Mouse (Mus musculus): ENCODE measurements around the gene Cdca3.
A peak's percentile ranks its signal among the peaks of the same experiment; 100 is the strongest.
"Not testable (repeated sequence)": the region's sequence is repeated elsewhere in the genome, so short reads cannot be mapped to it uniquely, and the experiment has no call there.

The Cdca3 gene

DNA sequence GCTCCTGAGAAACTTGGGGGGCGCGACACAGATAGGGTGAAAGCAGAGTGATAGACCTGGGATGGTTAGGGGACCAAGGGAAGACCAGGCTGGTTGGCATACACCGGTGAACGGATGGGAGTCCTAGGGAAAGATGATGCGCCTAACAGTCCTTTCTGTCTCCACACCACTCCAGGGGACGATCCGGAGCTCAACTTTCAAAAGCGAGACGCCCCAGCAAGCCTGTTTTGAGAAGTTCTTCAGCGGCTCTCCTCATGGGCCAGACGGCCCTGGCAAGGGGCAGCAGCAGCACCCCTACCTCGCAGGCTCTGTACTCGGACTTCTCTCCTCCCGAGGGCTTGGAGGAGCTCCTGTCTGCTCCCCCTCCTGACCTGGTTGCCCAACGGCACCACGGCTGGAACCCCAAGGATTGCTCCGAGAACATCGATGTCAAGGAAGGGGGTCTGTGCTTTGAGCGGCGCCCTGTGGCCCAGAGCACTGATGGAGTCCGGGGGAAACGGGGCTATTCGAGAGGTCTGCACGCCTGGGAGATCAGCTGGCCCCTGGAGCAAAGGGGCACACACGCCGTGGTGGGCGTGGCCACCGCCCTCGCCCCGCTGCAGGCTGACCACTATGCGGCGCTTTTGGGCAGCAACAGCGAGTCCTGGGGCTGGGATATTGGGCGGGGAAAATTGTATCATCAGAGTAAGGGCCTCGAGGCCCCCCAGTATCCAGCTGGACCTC lies 20.1 kb upstream of the Cdca3 start:
- DNase-seq (ENCODE audit: low spot score in 2 of 2): peak; percentile 62 to 73

GRCm38 (mm10) chr6:124809775-124810538 lies 19.4 kb upstream of the Cdca3 start:
- DNase-seq (ENCODE audit: low spot score in 2 of 2): no peak

DNA sequence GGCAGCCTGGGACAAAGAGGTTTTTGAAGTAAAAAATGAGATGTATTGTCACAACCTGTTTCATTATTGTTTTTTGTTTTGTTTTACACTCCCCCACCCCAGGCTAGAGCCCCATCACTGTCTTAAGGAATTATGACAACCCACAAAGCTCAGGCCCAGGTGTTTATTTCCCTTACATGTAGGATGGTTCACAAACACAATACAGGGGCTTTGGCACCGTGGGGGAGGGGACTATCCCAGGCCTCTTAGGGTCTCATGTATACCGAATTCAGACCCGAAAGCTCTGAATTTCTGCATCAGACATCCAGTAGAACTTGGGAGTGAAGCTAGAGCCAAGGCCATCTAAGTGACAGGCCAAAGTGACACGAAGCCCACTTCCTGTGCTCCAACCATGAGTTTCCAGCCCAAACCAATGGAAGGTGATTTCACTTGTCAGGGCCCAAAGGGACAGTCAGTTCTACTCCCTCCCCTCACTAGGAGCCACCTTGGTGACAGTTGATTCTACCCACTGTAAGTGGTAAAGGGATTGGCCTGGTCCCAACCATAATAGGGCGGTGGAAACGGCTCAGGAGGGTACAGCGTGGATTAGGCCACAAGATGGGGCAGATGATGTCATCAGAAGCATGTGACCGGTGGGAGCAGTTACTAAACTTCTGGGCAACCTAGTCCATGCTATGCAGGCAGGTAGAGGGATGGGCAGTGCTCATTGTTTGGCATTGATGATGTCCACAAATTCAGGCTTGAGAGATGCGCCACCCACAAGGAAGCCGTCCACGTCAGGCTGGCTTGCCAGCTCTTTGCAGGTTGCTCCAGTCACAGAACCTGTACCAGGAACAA lies 18.6 kb upstream of the Cdca3 start:
- not testable (repeated sequence) for DNase-seq (ENCODE audit: low spot score in 2 of 2)

DNA sequence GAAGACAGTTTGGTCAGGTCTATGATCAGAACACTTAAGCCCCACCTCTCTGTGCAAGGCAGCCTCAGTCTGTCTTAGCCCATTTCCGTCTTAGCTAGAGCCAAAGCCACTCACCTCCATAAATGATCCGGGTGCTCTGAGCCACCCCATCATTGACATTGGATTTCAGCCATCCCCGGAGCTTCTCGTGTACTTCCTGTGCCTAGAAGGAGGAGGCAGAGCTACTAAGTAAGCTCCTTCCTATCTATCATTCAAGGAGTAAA lies 18.0 kb upstream of the Cdca3 start:
- no peak for DNase-seq (ENCODE audit: low spot score in 2 of 2)

GRCm38 (mm10) chr6:124811701-124812560 lies 17.4 kb upstream of the Cdca3 start:
- DNase-seq (ENCODE audit: low spot score in 2 of 2): no peak

GRCm38 (mm10) chr6:124812848-124813247 lies 16.5 kb upstream of the Cdca3 start:
- no peak for DNase-seq (ENCODE audit: low spot score in 2 of 2)

- peak; percentile 71 to 73 for DNase-seq (ENCODE audit: low spot score in 2 of 2)
These were observed 15.9 kb upstream of the Cdca3 start for GRCm38 (mm10) chr6:124813496-124813895.

- peak; percentile 84 to 86 for DNase-seq (ENCODE audit: low spot score in 2 of 2)
These were observed 15.4 kb upstream of the Cdca3 start, which contains the start of gene Tpi1 for GRCm38 (mm10) chr6:124813933-124814332. Tpi1 (minus strand) TSS chr6:124814296.

DNA sequence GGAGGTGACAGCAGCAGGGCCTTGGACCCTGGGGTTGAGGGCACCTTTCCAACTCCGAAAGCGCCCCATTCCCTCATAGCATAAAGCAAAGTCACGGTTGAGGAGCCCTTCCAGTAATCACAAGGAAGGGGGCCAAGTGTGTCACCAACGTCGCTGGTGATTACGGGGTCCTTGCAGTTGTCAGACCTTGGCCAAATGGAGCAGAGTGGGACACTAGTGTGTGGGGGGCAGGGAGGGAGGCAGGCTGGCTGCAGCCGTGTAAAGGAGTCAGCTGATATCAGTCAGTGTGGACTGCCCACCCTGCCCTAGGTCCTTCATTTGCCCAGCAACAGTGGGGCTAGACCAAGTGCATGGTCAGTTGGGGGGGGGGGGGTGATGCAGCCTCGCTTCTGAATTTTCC lies 14.9 kb upstream of the Cdca3 start:
- DNase-seq (ENCODE audit: low spot score in 2 of 2): peak in 1 of 2 experiments; percentile 65

- DNase-seq (ENCODE audit: low spot score in 2 of 2): no peak
These were observed 14.2 kb upstream of the Cdca3 start for GRCm38 (mm10) chr6:124814858-124815774.

DNA sequence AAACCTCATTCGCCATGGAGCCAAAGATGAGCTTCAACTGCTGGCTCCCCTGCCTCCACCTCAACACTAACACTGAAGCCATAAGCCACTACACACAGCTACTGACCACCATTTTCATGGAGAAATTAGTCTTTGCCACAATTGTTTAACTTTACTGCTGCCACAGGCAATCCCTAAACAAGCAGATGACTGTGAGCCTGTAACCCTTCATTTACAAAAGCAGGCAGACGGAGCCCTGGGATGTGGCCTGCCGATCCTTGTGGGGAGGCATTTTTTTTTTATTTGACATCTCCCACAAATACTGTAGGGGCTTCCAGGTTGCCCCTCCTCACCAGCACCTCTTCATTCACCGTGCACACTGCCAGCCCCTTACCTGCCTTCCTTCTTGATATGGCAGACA lies 12.7 kb upstream of the Cdca3 start:
- DNase-seq (ENCODE audit: low spot score in 2 of 2): no peak

DNA sequence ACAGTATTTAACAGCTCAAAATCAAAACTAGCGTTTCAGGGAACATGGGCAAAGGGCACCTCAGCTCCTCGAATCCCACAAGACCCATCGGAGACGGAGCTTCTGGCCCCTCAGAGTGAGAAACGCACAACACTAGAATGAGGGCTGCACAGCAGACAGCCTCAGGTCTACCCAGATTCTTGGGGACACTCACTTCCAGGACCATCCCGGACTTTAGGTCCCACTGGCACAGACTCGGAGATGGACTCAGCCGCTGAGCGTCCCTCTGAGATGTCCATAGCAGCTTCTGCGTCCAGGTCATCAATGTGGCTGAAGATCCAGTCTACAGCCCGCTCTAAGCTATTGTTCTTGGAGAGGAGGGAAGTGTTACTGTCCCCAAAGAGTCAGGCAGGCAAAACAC lies 12.2 kb upstream of the Cdca3 start:
- no peak for DNase-seq (ENCODE audit: low spot score in 2 of 2)

GRCm38 (mm10) chr6:124817563-124817962 lies 11.8 kb upstream of the Cdca3 start:
- DNase-seq (ENCODE audit: low spot score in 2 of 2): no peak

DNA sequence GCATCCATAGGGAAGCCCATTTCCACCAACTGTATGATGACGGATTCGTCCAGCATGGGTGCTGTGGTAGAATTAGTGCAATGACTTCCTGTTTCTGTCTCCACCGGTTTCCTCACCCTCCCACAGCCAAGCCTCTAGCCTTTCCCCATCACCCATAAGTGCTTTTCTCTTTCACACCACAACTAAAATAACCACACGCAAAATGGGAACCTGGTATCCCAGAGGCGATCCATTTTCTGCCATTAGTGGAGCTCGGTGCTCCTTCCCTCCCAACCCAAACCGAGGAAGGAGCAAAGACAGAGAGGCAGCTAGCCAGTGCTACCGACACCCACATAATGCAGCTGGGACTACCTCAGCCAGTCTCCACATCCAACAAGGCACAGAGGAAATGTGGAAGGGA lies 11.4 kb upstream of the Cdca3 start:
- DNase-seq (ENCODE audit: low spot score in 2 of 2): no peak

DNA sequence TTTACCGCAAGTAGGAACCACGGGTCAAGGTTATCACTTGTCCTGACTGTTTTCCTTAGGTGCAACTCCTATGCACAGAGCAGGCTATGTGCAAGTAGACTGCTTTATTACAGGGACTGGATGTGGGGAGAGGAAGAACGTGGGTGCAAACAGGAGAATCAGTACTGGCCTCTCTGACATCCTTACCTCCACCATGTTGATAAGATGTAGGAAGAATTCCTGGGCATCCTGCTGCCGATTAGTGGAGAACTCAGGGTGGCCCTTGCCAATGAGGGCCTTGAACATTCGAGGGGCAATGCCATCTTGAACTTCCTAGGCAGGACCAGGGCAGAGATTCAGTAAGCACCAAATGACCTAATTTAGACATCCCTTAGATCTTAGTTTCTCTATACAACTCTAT lies 8.5 kb upstream of the Cdca3 start:
- DNase-seq (ENCODE audit: low spot score in 2 of 2): no peak

DNA sequence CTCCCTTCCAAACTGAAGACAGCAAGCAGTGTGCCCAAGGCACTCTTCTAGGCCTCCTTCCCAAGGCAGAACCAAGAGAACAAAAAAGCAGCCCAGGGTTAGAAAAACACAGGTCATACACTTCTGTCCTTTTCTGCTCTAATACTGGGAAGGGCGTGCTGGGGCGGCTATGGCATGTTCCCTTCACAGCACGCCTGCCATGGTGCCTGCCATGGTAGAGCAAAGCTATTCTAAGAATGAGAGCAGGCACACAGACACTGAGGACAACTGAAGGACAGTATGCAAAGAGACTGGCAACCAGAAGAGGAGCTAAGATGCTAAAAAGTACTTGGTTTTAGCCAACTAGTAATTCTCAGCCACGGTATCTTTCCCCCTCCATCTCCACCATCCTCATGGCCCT lies 7.3 kb upstream of the Cdca3 start:
- DNase-seq (ENCODE audit: low spot score in 2 of 2): no peak

DNA sequence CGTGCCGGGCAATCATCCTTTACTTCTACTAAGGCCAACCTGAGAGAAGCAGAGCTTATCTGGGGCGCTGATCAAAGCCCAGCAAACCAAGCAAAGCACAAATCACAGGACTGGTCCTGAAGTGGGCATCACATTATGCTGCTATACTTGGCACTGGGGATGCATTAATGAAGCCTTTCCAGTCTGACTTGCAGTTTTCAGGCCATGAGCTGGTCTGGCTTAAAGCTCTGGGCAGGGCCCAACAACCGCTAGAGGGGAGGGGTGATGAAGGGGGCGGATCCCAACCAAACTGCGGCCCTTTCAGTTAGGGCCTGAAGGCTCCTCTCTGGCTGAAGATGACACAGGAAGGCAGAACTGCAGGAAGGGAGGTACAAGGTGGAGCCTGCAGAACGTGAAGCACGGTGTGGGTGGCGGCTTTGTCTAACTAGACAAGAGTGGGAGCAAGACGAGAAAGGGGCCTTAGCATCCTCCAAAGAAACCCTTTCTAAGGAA lies 1.2 kb upstream of the Cdca3 start:
- peak in 1 of 2 experiments; percentile 45 for DNase-seq (ENCODE audit: low spot score in 2 of 2)

GRCm38 (mm10) chr6:124829799-124830700 lies 703 bp downstream of the Cdca3 start:
- DNase-seq (ENCODE audit: low spot score in 2 of 2): peak; percentile 92

DNA sequence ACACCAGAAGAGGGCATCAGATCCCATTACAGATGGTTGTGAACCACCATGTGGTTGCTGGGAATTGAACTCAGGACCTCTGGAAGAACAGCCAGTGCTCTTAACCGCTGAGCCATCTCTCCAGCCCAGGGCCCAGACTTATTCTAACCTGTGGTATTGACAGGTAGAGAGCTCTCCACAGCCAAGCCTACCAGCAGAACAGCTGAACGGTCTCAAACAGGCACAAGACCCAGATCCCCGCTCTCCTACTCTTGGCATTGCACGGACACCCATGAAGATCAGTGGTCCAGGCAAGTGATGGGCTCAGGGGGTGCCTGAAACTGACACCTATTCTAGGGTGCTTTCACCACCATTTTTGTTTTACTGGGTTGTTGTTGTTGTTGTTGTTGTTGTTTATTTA lies 1.9 kb downstream of the Cdca3 start:
- DNase-seq (ENCODE audit: low spot score in 2 of 2): not testable (repeated sequence)
